Mouse (Mus musculus) effector memory CD4-positive, alpha-beta T cell, adult 5 months (primary cell): Measurements from ENCODE around the gene Ankrd34b. TPM values are rescaled to one million over a fixed set of nuclear protein-coding genes. Genes with fewer than 3 reads are reported as not detected.

Experiments
- polyA plus RNA-seq: library from polyadenylated mRNA; unstranded; fragments of 100-300 nt; shearing (Covaris generic); gene quantifications from one replicate; pipeline ENCODE4 v1.2.1, GENCODE M21; 2017

The Ankrd34b gene
- not detected for polyA plus RNA-seq

GRCm38 (mm10) chr13:92425758-92426264 lies at the start of gene Ankrd34b:
Gene Ankrd34b, plus strand, starts transcription at chr13:92425896.

GRCm38 (mm10) chr13:92483852-92484463 lies 58.3 kb downstream of the Ankrd34b start, which contains the start of gene Fam151b:
Gene Fam151b, minus strand, starts transcription at chr13:92484015.

Other genes with a start within 250 kb of the Ankrd34b start
- 0.40 TPM for gene Gm20379, start 119.9 kb upstream of the Ankrd34b start, polyA plus RNA-seq
- gene Dhfr, start 71.2 kb upstream of the Ankrd34b start, polyA plus RNA-seq = 1.3 TPM
- 30.8 TPM for gene Msh3, start 70.9 kb upstream of the Ankrd34b start, polyA plus RNA-seq
- gene Fam151b, start 58.1 kb downstream of the Ankrd34b start, polyA plus RNA-seq = 5.5 TPM
- gene Zfyve16, start 105.0 kb downstream of the Ankrd34b start, polyA plus RNA-seq = 13.3 TPM
- not detected for gene Spz1, start 150.3 kb downstream of the Ankrd34b start, polyA plus RNA-seq
- gene Serinc5, start 185.2 kb downstream of the Ankrd34b start, polyA plus RNA-seq = 14.5 TPM